Mouse (Mus musculus): ENCODE results near the gene Mafb.

Mafb gene

GRCm38 (mm10) chr2:160327167-160327566 is 39.7 kb downstream of the Mafb start:
- DNase-seq (ENCODE audit: low spot score): no peak

- DNase-seq (ENCODE audit: low spot score): no peak
These were observed 41.7 kb downstream of the Mafb start for GRCm38 (mm10) chr2:160325105-160325644.

- DNase-seq (ENCODE audit: low spot score): no peak
These were observed 45.0 kb downstream of the Mafb start for GRCm38 (mm10) chr2:160321829-160322228.

- no peak for DNase-seq (ENCODE audit: low spot score)
These were observed 48.6 kb downstream of the Mafb start for GRCm38 (mm10) chr2:160318255-160318654.
